Mouse (Mus musculus): Measurements from ENCODE around the gene Nat14. TPM values are rescaled to one million over a fixed set of nuclear protein-coding genes. Genes with fewer than 3 reads are reported as not detected.

Nat14 gene
- polyA plus RNA-seq, 1 experiment: 5.9 TPM

DNA sequence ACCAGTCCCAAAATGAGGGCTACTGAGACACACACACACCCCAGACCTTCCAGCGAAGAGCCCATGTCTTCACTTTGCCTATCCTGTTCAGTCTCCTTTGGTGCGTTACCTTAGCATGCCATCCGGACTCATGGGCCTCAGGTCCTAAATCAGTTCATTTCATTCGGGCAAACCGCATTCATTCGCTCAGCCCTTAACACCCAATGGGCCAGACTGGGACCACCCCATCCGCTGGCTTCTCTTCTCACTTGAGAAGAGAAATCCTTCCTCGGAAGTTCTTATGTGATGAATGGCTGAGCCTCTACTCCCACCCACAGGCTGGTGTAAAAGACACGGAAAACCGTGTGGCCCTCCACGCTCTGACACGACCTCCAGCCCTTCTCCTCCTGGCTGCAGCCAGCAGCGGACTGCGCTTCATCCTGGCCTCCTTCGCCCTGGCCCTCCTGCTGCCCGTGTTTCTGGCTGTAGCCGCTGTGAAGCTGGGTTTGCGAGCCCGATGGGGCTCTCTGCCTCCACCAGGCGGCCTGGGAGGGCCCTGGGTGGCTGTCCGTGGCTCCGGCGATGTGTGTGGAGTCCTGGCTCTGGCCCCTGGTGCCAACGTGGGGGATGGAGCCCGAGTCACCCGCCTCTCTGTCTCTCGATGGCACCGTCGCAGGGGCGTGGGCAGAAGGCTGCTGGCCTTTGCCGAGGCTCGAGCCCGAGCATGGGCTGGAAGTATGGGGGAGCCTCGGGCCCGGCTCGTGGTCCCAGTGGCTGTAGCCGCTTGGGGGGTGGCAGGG lies 1.9 kb downstream of the Nat14 start:
- 10% methylated on average over 37 of the region's 37 CpGs for WGBS
- no peak overlapping the region for H3K27ac ChIP-seq (ENCODE audit: control insufficient read depth, insufficient read depth, low read length)
- no peak overlapping the region for H3K4me3 ChIP-seq (ENCODE audit: control insufficient read depth, insufficient read depth, low read length)
- peaks cover 14% of the 10 kb centered on the region for H3K4me1 ChIP-seq (replicated peaks; ENCODE audit: control insufficient read depth, insufficient read depth, low read length)
- DNase-seq: no peak
- TF ChIP-seq CTCF (IDR thresholded peaks at IDR 0.05; ENCODE audit: borderline replicate concordance, control insufficient read depth, extremely low read depth, insufficient read depth, low read length, poor library complexity) (no peak), POLR2A (IDR thresholded peaks at IDR 0.05; ENCODE audit: control insufficient read depth, extremely low read depth, insufficient read depth, low read length, poor library complexity) (no peak)
- peaks cover 11% of the 10 kb centered on the region for H3K27me3 ChIP-seq (ENCODE audit: control insufficient read depth, insufficient read depth, low read length)
- H3K36me3 ChIP-seq (ENCODE audit: control insufficient read depth, insufficient read depth, low read length): peaks cover 19% of the 10 kb centered on the region

DNA sequence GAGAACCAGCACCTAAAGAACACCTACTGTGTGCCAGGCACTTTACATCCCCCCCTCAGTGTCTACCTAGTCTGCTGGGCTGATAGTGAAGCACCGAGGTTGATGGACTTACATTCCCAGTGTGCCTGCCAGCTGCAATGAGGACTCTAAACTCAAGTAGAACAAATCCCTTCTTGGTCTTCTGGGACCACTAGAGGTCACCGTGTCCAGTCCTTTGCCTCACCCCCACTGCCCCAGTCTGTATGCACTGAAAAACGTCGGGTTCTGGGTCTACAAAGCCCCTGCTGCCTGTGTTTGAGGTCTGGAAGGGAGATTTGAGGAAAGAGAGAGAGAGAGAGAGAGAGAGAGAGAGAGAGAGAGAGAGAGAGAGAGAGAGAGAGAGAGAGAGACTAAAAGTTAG lies 2.7 kb downstream of the Nat14 start:
- H3K36me3 ChIP-seq (ENCODE audit: control insufficient read depth, insufficient read depth, low read length): peaks cover 12% of the 10 kb centered on the region
- H3K27me3 ChIP-seq (ENCODE audit: control insufficient read depth, insufficient read depth, low read length): peaks cover 11% of the 10 kb centered on the region
- no peak overlapping the region for H3K27ac ChIP-seq (ENCODE audit: control insufficient read depth, insufficient read depth, low read length)
- H3K4me3 ChIP-seq (ENCODE audit: control insufficient read depth, insufficient read depth, low read length): no peak overlapping the region
- DNase-seq: no peak
- 6% methylated on average over 4 of the region's 4 CpGs for WGBS
- peaks cover 14% of the 10 kb centered on the region for H3K4me1 ChIP-seq (replicated peaks; ENCODE audit: control insufficient read depth, insufficient read depth, low read length)
- TF ChIP-seq POLR2A (IDR thresholded peaks at IDR 0.05; ENCODE audit: control insufficient read depth, extremely low read depth, insufficient read depth, low read length, poor library complexity) (no peak), CTCF (IDR thresholded peaks at IDR 0.05; ENCODE audit: borderline replicate concordance, control insufficient read depth, extremely low read depth, insufficient read depth, low read length, poor library complexity) (no peak)

GRCm38 (mm10) chr7:4924891-4925301 lies 3.1 kb downstream of the Nat14 start:
- Histone ChIP-seq H3K4me3 (ENCODE audit: control insufficient read depth, insufficient read depth, low read length) (no peak overlapping the region), H3K27ac (ENCODE audit: control insufficient read depth, insufficient read depth, low read length) (no peak overlapping the region), H3K4me1 (replicated peaks; ENCODE audit: control insufficient read depth, insufficient read depth, low read length) (peaks cover 14% of the 10 kb centered on the region), H3K36me3 (ENCODE audit: control insufficient read depth, insufficient read depth, low read length) (peaks cover 9% of the 10 kb centered on the region; the same call in 1 of the 2 replicates), H3K27me3 (ENCODE audit: control insufficient read depth, insufficient read depth, low read length) (peaks cover 11% of the 10 kb centered on the region)
- no peak for DNase-seq
- TF ChIP-seq CTCF (IDR thresholded peaks at IDR 0.05; ENCODE audit: borderline replicate concordance, control insufficient read depth, extremely low read depth, insufficient read depth, low read length, poor library complexity): no peak
- no peak for TF ChIP-seq POLR2A (IDR thresholded peaks at IDR 0.05; ENCODE audit: control insufficient read depth, extremely low read depth, insufficient read depth, low read length, poor library complexity)
- 14% methylated on average over 4 of the region's 4 CpGs for WGBS

- peaks cover 14% of the 10 kb centered on the region for H3K4me1 ChIP-seq (replicated peaks; ENCODE audit: control insufficient read depth, insufficient read depth, low read length)
- no peak for DNase-seq
- 49% methylated on average over 6 of the region's 6 CpGs for WGBS
- no peak within 1 kb of the TSS for H3K4me3 ChIP-seq (ENCODE audit: control insufficient read depth, insufficient read depth, low read length)
- H3K27me3 ChIP-seq (ENCODE audit: control insufficient read depth, insufficient read depth, low read length): peaks cover 11% of the 10 kb centered on the region
- TF ChIP-seq CTCF (IDR thresholded peaks at IDR 0.05; ENCODE audit: borderline replicate concordance, control insufficient read depth, extremely low read depth, insufficient read depth, low read length, poor library complexity): no peak
- no peak for TF ChIP-seq POLR2A (IDR thresholded peaks at IDR 0.05; ENCODE audit: control insufficient read depth, extremely low read depth, insufficient read depth, low read length, poor library complexity)
- H3K27ac ChIP-seq (ENCODE audit: control insufficient read depth, insufficient read depth, low read length): no peak within 1 kb of the TSS
- H3K36me3 ChIP-seq (ENCODE audit: control insufficient read depth, insufficient read depth, low read length): 0 out of 2 replicates have a peak, but pooled peaks cover under 1% of the 10 kb centered on the region
These were observed 3.9 kb downstream of the Nat14 start, which contains the start of gene Ssc5d for GRCm38 (mm10) chr7:4925441-4926381. Gene Ssc5d (plus strand): TSS chr7:4925785.

DNA sequence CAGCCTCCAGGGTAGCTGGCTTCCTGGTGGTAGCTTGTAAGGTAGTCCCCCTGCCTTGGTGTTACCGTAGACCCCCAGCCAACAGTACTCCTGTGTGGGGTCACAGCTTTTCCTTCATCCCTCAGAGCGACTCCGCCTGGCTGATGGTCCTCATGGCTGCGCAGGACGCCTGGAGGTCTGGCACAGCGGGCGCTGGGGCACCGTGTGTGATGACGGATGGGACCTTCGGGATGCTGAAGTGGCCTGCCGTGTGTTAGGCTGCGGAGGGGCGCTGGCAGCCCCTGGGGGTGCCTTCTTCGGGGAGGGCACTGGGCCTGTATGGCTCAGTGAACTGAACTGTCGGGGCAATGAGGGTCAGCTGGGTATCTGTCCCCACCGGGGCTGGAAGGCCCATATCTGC lies 5.0 kb downstream of the Nat14 start:
- no peak for TF ChIP-seq CTCF (IDR thresholded peaks at IDR 0.05; ENCODE audit: borderline replicate concordance, control insufficient read depth, extremely low read depth, insufficient read depth, low read length, poor library complexity)
- TF ChIP-seq POLR2A (IDR thresholded peaks at IDR 0.05; ENCODE audit: control insufficient read depth, extremely low read depth, insufficient read depth, low read length, poor library complexity): no peak
- 87% methylated on average over 16 of the region's 16 CpGs for WGBS
- Histone ChIP-seq H3K36me3 (ENCODE audit: control insufficient read depth, insufficient read depth, low read length) (no peaks in the 10 kb centered on the region), H3K4me3 (ENCODE audit: control insufficient read depth, insufficient read depth, low read length) (no peak overlapping the region), H3K27me3 (ENCODE audit: control insufficient read depth, insufficient read depth, low read length) (peaks cover 11% of the 10 kb centered on the region), H3K4me1 (replicated peaks; ENCODE audit: control insufficient read depth, insufficient read depth, low read length) (peaks cover 14% of the 10 kb centered on the region), H3K27ac (ENCODE audit: control insufficient read depth, insufficient read depth, low read length) (no peak overlapping the region)
- no peak for DNase-seq

DNA sequence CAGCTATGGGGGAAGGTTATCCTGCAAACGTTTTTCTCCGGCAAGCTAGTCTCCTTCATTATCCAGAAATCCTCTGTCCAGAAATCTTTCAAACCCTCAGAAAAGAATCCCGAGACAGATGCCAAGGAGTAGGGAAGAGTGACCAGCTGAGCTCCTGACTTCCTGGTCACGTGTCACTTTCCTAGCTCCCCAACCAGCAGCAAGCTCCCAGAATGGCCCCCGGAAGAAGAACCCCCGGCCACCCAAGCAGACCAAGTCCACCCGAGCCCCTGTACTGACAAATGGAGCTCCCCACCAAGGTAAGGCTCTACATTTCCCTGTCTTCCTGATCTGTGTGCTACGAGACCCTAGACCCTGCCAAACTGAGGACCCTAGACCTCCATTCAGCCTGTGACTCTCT lies 5.9 kb downstream of the Nat14 start:
- Histone ChIP-seq H3K27ac (ENCODE audit: control insufficient read depth, insufficient read depth, low read length) (no peak overlapping the region), H3K27me3 (ENCODE audit: control insufficient read depth, insufficient read depth, low read length) (peaks cover 11% of the 10 kb centered on the region), H3K36me3 (ENCODE audit: control insufficient read depth, insufficient read depth, low read length) (no peaks in the 10 kb centered on the region), H3K4me1 (replicated peaks; ENCODE audit: control insufficient read depth, insufficient read depth, low read length) (peaks cover 10% of the 10 kb centered on the region), H3K4me3 (ENCODE audit: control insufficient read depth, insufficient read depth, low read length) (no peak overlapping the region)
- WGBS: 72% methylated on average over 8 of the region's 8 CpGs
- TF ChIP-seq CTCF (IDR thresholded peaks at IDR 0.05; ENCODE audit: borderline replicate concordance, control insufficient read depth, extremely low read depth, insufficient read depth, low read length, poor library complexity) (no peak), POLR2A (IDR thresholded peaks at IDR 0.05; ENCODE audit: control insufficient read depth, extremely low read depth, insufficient read depth, low read length, poor library complexity) (no peak)
- no peak for DNase-seq

All from thymus, adult 2 months (tissue).